Mouse (Mus musculus): ENCODE data around the gene Pold3.

DNA sequence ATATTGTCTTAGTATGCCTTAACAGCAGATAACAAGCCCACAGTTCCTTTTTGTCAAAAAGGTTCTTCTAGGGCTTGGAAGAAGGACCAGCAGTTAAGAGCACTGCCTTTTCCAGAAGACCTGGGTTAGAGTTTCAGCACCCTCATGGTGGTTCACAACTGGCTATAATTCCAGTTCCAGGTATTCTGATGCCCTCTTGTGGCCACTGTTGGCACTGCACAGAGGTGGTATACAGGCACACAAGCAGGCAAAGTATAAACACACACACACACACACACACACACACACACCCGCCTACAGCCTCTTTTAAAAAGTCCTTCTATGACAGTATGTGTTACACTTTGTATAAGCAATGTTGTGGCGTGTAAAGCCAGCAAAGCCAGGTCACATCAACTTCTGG, 2.8 kb upstream of the Pold3 start:
- TF ChIP-seq CTCF (IDR thresholded peaks at IDR 0.05; ENCODE audit: extremely low read depth, insufficient read depth, insufficient read length, insufficient replicate concordance), result peak; percentile 41; the same call in 1 of the 2 replicates
- no peak for TF ChIP-seq POLR2A (IDR thresholded peaks at IDR 0.05; ENCODE audit: low read depth, low read length)

Data from spleen, adult 2 months (tissue).